Mouse (Mus musculus) fibroblast of lung, adult 2 months (primary cell): ENCODE measurements around the gene Wdr83os.
"Not testable (repeated sequence)": the region's sequence is repeated elsewhere in the genome, so short reads cannot be mapped to it uniquely, and the experiment has no call there.

ENCODE experiments used
- DNase-seq: peaks from one replicate; pipeline ENCODE4 v3.0.0-alpha.2; 2011; ENCODE audit warnings: low read depth

Wdr83os gene

GRCm38 (mm10) chr8:85072364-85072929 lies 8.1 kb upstream of the Wdr83os start:
- no peak for DNase-seq

- no peak for DNase-seq
These were observed 7.4 kb upstream of the Wdr83os start for GRCm38 (mm10) chr8:85073041-85073612.

- no peak for DNase-seq
These were observed 6.4 kb upstream of the Wdr83os start for GRCm38 (mm10) chr8:85074167-85074566.

GRCm38 (mm10) chr8:85074617-85075016 lies 5.9 kb upstream of the Wdr83os start:
- DNase-seq, result no peak

GRCm38 (mm10) chr8:85076001-85076400 lies 4.5 kb upstream of the Wdr83os start:
- DNase-seq, result no peak

GRCm38 (mm10) chr8:85076993-85077392 lies 3.5 kb upstream of the Wdr83os start:
- DNase-seq, result no peak

- DNase-seq, result no peak
These were observed 367 bp upstream of the Wdr83os start for GRCm38 (mm10) chr8:85080214-85080531.

GRCm38 (mm10) chr8:85081216-85081555 lies 646 bp downstream of the Wdr83os start, which contains the start of gene Wdr83:
Gene Wdr83 (minus strand): TSS chr8:85081306.
- DNase-seq, result no peak

GRCm38 (mm10) chr8:85082169-85082568 lies 1.6 kb downstream of the Wdr83os start:
- not testable (repeated sequence) for DNase-seq

GRCm38 (mm10) chr8:85083108-85083813 lies 2.7 kb downstream of the Wdr83os start, which contains the start of gene Man2b1:
Gene Man2b1 (plus strand): TSS chr8:85083270.
- peak; percentile 82 for DNase-seq

GRCm38 (mm10) chr8:85084633-85085032 lies 4.1 kb downstream of the Wdr83os start:
- DNase-seq, result no peak

GRCm38 (mm10) chr8:85086238-85086637 lies 5.7 kb downstream of the Wdr83os start:
- DNase-seq, result no peak

GRCm38 (mm10) chr8:85088771-85089170 lies 8.2 kb downstream of the Wdr83os start:
- DNase-seq, result no peak

- DNase-seq, result no peak
These were observed 10.3 kb downstream of the Wdr83os start for GRCm38 (mm10) chr8:85090856-85091255.

- DNase-seq, result no peak
These were observed 11.1 kb downstream of the Wdr83os start for GRCm38 (mm10) chr8:85091526-85092090.

- DNase-seq, result no peak
These were observed 14.5 kb downstream of the Wdr83os start for GRCm38 (mm10) chr8:85095051-85095450.

- DNase-seq, result no peak
These were observed 15.0 kb downstream of the Wdr83os start for GRCm38 (mm10) chr8:85095566-85095965.

GRCm38 (mm10) chr8:85096196-85096595 lies 15.7 kb downstream of the Wdr83os start:
- no peak for DNase-seq

- no peak for DNase-seq
These were observed 16.3 kb downstream of the Wdr83os start for GRCm38 (mm10) chr8:85096850-85097249.

- no peak for DNase-seq
These were observed 19.6 kb downstream of the Wdr83os start for GRCm38 (mm10) chr8:85100076-85100665.

- no peak for DNase-seq
These were observed 32.7 kb downstream of the Wdr83os start for GRCm38 (mm10) chr8:85113241-85113640.

GRCm38 (mm10) chr8:85115501-85115900 lies 35.0 kb downstream of the Wdr83os start:
- no peak for DNase-seq

- no peak for DNase-seq
These were observed 36.4 kb downstream of the Wdr83os start for GRCm38 (mm10) chr8:85116984-85117383.
